ENCODE assay signal across 23 mouse cellular contexts in the genomic region with DNA sequence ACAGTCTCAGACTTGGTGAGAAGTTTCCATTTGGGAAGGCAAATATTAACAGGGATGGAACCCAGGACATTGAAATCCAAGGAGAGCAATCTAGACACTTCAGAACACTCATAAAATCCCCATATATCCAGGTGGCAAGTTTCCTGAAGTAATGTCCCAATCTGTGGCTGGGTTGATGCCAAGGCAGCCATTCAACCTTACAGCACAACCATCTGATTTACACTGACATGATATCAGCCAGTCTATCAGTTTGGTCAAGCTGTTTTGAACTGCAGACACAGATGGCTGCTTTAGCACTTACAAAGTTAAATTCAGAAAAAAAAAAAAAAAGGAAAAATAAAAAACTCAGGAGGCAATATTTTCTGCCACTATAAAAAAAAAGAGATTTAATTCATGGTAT.
DNase-seq lines count a peak whose midpoint lies in the region; ATAC-seq and TF ChIP-seq lines count a peak whose summit lies in the region.
"Had no signal": no experiment of that assay in that cellular context is flagged by ENCODE, and none has a peak within 500 bp of the region (broad histone marks: within the 10 kb centered on the region; RNA-seq: fewer than 3 reads in every experiment).

No protein-coding gene starts in this region.

- peak; percentile 25 for DNase-seq in hindbrain, postnatal 0 days (ENCODE audit: low spot score)
- no peak for DNase-seq in hindbrain, embryonic 11.5 days (ENCODE audit: low spot score)
- DNase-seq in right cerebral cortex, postnatal 4 days = peak; percentile 6
- DNase-seq in right cerebral cortex, postnatal 36 days (ENCODE audit: low spot score in 2 of 2) = no peak
- DNase-seq: adrenal gland, postnatal 14 days; cerebellum, adult 11-12 months; cerebellum, adult 9-10 months; embryo, embryonic 11 days; gastrocnemius, adult 2 months; gastrocnemius, postnatal 25 days; heart, postnatal 36 days; kidney, adult 11 months had no signal

- TF ChIP-seq CTCF in hindbrain, postnatal 0 days (IDR thresholded peaks at IDR 0.05; ENCODE audit: low read depth) = no peak

- no peaks in the 10 kb centered on the region for H3K27me3 ChIP-seq in forebrain, embryonic 13.5 days
- no peaks in the 10 kb centered on the region for H3K27me3 ChIP-seq in forebrain, embryonic 12.5 days
- H3K27me3 ChIP-seq in hindbrain, postnatal 0 days (ENCODE audit: insufficient read depth, low read length) = no peaks in the 10 kb centered on the region
- no peaks in the 10 kb centered on the region for H3K27me3 ChIP-seq in hindbrain, embryonic 11.5 days (ENCODE audit: control insufficient read depth, insufficient read depth, low read length)
- H3K27me3 ChIP-seq: CH12.LX; embryonic facial prominence, embryonic 15.5 days; heart, embryonic 12.5 days; hindbrain, embryonic 12.5 days; Patski had no signal

- no peak overlapping the region for H3K4me3 ChIP-seq in forebrain, embryonic 13.5 days
- no peak overlapping the region for H3K4me3 ChIP-seq in forebrain, embryonic 12.5 days (replicated peaks)
- no peak overlapping the region for H3K4me3 ChIP-seq in hindbrain, postnatal 0 days (ENCODE audit: low read length)
- H3K4me3 ChIP-seq in hindbrain, embryonic 11.5 days (ENCODE audit: low read depth, low read length) = no peak overlapping the region
- H3K4me3 ChIP-seq: embryonic facial prominence, embryonic 15.5 days; erythroblast, embryonic 14.5 days; gastrocnemius, adult 2 months; heart, embryonic 12.5 days; hindbrain, embryonic 12.5 days had no signal

- peak; percentile 51; the same call in 1 of the 2 replicates for ATAC-seq in forebrain, embryonic 13.5 days
- ATAC-seq in forebrain, embryonic 12.5 days (ENCODE audit: low FRiP score) = no peak
- ATAC-seq in hindbrain, postnatal 0 days = no peak
- no peak for ATAC-seq in hindbrain, embryonic 11.5 days (ENCODE audit: low FRiP score)
- ATAC-seq in megakaryocyte-erythroid progenitor cell, adult 5-6 weeks (replicated peaks; ENCODE audit: low FRiP score, low TSS enrichment, poor library complexity, severe bottlenecking) = no peak
- ATAC-seq: activated CD4-positive, CD25-positive, alpha-beta regulatory T cell, adult 4 months; hindbrain, embryonic 16.5 days; Patski had no signal

- no peaks in the 10 kb centered on the region for H3K4me1 ChIP-seq in forebrain, embryonic 13.5 days
- H3K4me1 ChIP-seq in forebrain, embryonic 12.5 days = no peaks in the 10 kb centered on the region
- H3K4me1 ChIP-seq in hindbrain, postnatal 0 days (ENCODE audit: insufficient read depth, low read length) = no peaks in the 10 kb centered on the region
- H3K4me1 ChIP-seq in hindbrain, embryonic 11.5 days (replicated peaks; ENCODE audit: control insufficient read depth, insufficient read depth, low read length) = no peaks in the 10 kb centered on the region
- H3K4me1 ChIP-seq: embryonic facial prominence, embryonic 15.5 days; heart, embryonic 12.5 days; hindbrain, embryonic 12.5 days had no signal

- no peak overlapping the region for H3K27ac ChIP-seq in forebrain, embryonic 13.5 days
- no peak overlapping the region for H3K27ac ChIP-seq in forebrain, embryonic 12.5 days
- H3K27ac ChIP-seq in hindbrain, postnatal 0 days = no peak overlapping the region
- no peak overlapping the region for H3K27ac ChIP-seq in hindbrain, embryonic 11.5 days (ENCODE audit: low read depth, low read length)
- H3K27ac ChIP-seq: embryonic facial prominence, embryonic 15.5 days; gastrocnemius, adult 2 months; hindbrain, embryonic 12.5 days had no signal

- no peak overlapping the region for H3K9ac ChIP-seq in forebrain, embryonic 13.5 days
- H3K9ac ChIP-seq in forebrain, embryonic 12.5 days = no peak overlapping the region
- no peak overlapping the region for H3K9ac ChIP-seq in hindbrain, postnatal 0 days (replicated peaks; ENCODE audit: low read length)
- H3K9ac ChIP-seq in hindbrain, embryonic 11.5 days (ENCODE audit: low read depth, low read length) = no peak overlapping the region
- H3K9ac ChIP-seq: embryonic facial prominence, embryonic 15.5 days; heart, embryonic 12.5 days; hindbrain, embryonic 12.5 days had no signal

- no peak overlapping the region for H3K4me2 ChIP-seq in forebrain, embryonic 13.5 days
- H3K4me2 ChIP-seq in forebrain, embryonic 12.5 days = no peak overlapping the region
- no peak overlapping the region for H3K4me2 ChIP-seq in hindbrain, postnatal 0 days (ENCODE audit: low read depth, low read length)
- no peak overlapping the region for H3K4me2 ChIP-seq in hindbrain, embryonic 11.5 days (replicated peaks; ENCODE audit: low read depth, low read length)
- H3K4me2 ChIP-seq: embryonic facial prominence, embryonic 15.5 days; heart, embryonic 12.5 days; hindbrain, embryonic 12.5 days had no signal

- H3K36me3 ChIP-seq in forebrain, embryonic 13.5 days (ENCODE audit: poor library complexity, severe bottlenecking) = no peaks in the 10 kb centered on the region
- H3K36me3 ChIP-seq in forebrain, embryonic 12.5 days (replicated peaks) = no peaks in the 10 kb centered on the region
- no peaks in the 10 kb centered on the region for H3K36me3 ChIP-seq in hindbrain, postnatal 0 days (ENCODE audit: insufficient read depth, low read length)
- H3K36me3 ChIP-seq in hindbrain, embryonic 11.5 days (ENCODE audit: control insufficient read depth, insufficient read depth, low read length) = no peaks in the 10 kb centered on the region
- H3K36me3 ChIP-seq: embryonic facial prominence, embryonic 15.5 days; heart, embryonic 12.5 days; hindbrain, embryonic 12.5 days had no signal

- H3K9me3 ChIP-seq in forebrain, embryonic 13.5 days (replicated peaks) = no peaks in the 10 kb centered on the region
- H3K9me3 ChIP-seq in forebrain, embryonic 12.5 days = no peaks in the 10 kb centered on the region
- H3K9me3 ChIP-seq in hindbrain, postnatal 0 days (ENCODE audit: low read length) = no peaks in the 10 kb centered on the region
- no peaks in the 10 kb centered on the region for H3K9me3 ChIP-seq in hindbrain, embryonic 11.5 days (ENCODE audit: control insufficient read depth, low read length)
- H3K9me3 ChIP-seq: embryonic facial prominence, embryonic 15.5 days; heart, embryonic 12.5 days; hindbrain, embryonic 12.5 days had no signal

Comparison
In these comparisons a context has a peak if more than half of its experiments do, and no peak if none do; other contexts are left out.
1. DNase-seq: peak in hindbrain, postnatal 0 days (single experiment) and right cerebral cortex, postnatal 4 days (single experiment); none in hindbrain, embryonic 11.5 days (single experiment) and right cerebral cortex, postnatal 36 days (0 of 2).